Mouse (Mus musculus): ENCODE data around the gene Snrnp27. TPM values are rescaled to one million over a fixed set of nuclear protein-coding genes. Genes with fewer than 3 reads are reported as not detected.

Gene Snrnp27
- polyA plus RNA-seq, 1 experiment, result 65.3 TPM

DNA sequence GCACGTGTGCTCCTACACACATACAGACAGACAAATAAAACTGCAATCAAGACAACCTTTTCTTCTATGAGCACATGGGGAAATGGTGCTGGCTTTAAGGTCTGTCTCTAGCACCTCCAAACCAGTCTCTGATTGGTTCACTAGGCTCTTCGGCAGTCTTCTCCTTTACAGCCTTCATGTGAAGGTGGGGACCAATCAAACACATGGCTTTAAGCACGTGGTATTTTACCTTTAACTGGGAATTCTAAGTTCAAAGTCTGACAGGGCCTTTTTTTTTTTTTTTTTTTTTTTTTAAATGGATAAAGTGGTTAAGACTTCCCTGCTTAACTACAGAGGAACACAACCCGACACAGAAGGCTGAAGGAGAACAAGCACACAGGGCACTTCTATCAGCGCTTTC, 19.2 kb downstream of the Snrnp27 start:
- no peak for DNase-seq (ENCODE audit: low spot score)

- DNase-seq (ENCODE audit: low spot score), result no peak
Measured at GRCm38 (mm10) chr6:86660161-86660877, 24.0 kb downstream of the Snrnp27 start.

- DNase-seq (ENCODE audit: low spot score), result no peak
Measured at GRCm38 (mm10) chr6:86658501-86658900, 25.8 kb downstream of the Snrnp27 start.

DNA sequence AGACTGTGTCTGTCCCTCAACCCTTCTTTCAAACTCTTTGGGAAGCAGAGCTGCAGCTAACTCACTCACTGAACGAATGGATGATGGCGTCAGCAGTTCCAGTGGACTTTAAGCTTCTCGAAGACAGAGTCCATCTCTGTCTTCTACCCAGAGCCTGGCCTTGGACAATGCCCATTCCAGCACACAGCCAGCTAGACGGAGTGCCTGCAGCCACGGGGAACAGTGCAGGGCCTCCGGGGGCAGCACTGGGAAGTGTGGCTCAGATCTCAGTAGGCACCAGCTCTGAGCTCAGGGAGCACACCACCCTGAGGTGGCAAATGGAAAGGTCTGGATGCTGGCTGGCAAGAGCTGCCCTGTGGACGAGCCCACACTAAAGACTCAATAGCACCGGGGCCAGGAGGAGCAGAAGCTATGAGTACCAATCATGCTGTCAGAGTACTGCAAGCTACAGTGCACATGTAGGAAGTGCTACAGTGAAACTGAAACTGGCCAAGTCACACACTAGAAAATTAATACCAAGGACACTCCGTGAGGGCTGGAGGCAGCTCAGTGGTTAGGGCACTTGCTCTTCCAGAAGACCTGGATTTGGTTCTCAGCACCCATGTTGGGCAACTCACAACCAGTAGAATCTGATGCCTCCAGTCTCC, 29.9 kb downstream of the Snrnp27 start:
- no peak for DNase-seq (ENCODE audit: low spot score)

DNA sequence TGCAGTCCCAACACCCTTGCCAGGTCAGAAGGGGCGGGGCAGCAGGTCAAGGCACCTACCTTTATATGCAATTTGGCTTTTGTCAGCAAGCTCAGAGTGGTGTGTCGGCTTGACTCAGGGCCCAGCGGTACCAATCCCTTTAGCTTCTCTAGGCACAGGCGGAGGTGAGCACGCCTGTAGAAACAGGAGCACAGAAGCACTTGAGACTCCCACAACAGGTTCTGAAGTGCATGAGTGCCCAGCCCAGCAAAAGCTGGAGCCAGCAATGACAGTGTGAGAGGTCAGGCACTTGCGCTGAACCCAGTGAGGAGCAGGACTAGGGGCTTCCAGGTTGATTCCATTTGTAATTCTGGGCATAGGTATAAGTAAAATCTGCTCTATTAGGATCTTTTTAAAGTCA, 31.3 kb downstream of the Snrnp27 start:
- DNase-seq (ENCODE audit: low spot score), result no peak

DNA sequence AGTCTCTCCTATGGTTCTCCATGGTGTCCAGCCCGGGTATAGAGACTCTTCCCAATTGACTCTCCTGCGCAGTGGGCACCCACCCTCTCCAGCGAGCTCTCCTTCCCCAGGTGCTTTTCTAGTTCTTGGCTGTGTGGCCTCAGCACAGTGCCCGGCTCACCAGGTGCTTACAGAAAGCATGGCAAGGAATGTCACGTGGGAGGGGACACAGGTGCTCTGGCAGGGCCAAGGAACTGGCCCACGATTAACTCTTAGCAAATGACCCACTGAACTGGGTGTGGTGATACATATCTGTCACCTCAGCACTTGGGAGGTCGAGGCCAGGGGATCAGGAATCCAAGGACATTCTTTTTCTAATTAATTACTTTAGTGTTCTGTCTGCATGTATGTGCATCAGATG, 38.2 kb downstream of the Snrnp27 start:
- no peak for DNase-seq (ENCODE audit: low spot score)

DNA sequence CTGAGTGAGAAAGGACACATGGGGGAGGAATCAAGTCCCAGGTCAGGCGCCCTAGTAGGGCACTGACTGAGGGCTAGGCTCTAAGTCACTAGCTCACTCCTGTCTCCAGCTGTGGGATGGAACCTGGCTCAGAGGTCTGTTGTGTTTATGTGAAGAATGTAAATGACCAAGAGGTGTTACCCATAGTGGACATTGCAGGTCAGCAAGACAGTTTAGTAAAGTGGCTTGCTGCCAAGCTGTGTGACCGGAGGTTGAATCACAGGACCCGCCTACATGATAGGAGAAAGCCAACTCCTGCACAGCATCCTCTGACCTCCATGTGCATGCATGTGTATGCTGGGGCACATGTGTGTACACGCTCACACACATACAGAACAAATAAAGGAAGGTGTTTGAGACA, 38.8 kb downstream of the Snrnp27 start:
- DNase-seq (ENCODE audit: low spot score), result no peak

DNA sequence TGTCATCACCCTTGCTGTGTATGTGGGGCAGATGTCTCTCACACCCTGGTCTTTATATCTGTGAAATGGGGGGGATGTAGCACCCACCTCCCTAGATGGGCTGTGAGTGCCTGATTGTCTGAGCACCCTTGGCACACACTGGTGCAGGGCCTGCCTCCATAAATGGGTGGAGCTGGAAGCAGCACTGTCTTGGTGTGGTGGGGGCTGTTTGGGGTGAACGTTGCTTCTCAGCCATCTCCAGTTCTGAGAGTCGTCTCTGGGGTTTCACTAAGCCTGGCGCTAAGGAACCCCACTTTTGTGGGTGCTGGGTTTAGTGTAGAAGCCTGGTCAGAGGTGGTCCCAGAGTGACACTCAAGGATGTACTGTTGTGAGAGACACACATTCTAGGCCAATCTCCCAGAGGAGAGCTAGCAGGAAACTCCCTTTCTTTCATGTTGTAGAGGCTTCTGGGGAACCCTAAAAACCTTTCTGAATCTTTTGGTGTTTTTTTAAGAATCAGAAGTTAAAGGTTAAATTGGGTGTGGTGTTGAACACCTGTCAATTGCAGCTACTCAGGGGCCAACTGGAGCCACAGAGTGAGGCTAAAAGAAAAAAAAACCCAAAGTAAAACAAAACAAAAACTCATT, 39.4 kb downstream of the Snrnp27 start:
- no peak for DNase-seq (ENCODE audit: low spot score)

DNA sequence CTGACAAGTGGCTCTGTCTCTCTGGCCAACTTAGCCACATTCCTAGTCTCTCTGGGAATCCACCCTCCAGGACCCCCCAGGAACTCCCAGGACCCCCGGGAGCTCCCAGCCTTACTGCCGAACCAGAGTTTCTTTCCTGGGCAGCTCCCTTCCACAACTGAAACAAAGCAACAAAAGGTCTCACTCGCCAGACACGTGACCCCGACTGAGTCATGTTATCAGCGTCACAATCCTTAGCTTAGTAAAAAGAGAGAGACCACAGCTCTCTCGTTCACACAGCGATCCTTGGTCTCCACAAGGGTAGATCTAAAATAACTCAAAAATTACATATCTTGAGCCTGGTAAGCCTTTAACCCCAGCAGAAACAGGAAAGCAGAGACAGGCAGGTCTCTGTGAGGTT, 42.6 kb downstream of the Snrnp27 start:
- no peak for DNase-seq (ENCODE audit: low spot score)

DNA sequence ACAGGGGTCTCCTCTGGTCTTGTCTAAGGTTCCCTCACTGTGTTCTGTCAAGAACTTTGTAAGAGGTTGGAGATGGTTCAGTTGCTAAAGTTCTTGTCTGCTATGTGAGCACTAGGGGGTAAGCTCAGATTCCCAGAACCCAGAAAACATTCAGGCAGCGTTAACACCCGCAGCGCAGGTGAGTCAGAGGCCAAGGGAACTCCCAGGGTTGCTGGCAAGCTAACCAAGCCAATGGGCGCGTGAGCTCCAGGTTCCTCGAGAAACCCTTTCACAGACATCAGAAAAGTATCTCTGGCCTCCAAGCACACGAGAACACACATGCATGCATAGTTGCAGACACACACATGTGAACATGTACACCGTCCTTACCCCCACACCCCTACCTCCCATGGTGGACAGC, 43.5 kb downstream of the Snrnp27 start:
- no peak for DNase-seq (ENCODE audit: low spot score)

DNA sequence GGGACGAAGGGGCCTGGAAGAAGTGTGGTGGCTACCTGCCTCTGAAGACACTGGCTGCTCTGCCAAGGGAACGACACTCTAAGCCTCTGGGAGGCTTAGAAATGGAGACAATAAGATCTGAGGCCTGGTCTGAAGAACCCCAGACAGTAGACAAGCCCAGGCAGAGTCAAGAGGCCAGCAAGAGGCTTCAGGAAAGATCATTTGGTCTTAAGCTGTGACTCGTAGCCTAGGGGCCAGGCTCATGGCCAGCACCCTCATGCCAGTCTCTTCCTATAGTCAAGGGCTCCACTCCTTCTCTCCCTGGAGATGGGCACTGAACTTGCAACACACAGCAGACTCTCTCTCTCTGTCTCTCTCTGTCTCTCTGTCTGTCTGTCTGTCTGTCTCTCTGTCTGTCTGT, 44.2 kb downstream of the Snrnp27 start:
- DNase-seq (ENCODE audit: low spot score), result no peak

DNA sequence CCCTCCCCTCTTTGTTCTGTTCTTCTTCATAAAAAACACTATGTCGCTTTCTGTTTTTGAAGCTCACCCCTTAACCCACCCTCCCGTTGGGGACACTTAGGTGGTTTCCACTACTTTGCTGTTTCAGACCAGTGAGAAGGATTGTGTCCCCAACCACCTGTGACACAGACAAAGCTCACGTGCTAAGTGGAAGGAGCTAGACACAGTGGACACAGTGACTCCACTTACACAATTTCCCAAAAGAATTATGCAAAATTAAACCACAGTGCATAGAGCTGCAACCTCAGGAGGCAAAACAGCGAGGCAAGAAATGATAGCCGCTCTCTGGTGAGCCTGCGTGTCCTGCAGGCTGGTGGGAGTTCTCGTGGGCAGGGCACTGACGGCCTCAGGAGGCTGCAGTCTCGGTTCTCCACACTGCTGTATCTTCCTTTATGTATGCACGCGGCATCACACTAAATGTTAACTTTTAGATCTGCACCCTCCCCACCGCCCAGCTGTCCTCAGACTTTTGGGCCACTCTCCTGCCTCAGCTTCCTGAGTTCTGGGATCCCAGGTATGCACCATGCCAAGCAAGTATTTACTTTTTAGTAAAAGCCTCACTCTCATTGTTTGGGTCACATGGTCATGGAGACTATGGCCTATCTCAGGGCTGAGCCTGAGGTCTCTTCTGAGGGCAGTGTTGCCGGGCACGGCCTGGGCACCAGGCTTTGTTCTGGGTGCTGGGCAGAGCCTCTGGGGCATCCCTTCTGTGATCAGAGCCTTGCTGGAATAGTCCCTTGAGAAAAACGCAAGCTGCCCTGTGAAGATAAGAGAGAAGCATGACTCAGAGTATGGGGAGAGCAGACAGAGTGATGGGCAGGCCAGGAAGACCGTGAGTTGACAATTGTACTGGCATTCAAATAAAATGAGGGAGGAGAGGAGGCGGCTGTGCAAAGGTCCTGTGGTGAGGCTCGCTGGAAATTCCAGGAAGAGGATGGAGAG, 44.9 kb downstream of the Snrnp27 start:
- no peak for DNase-seq (ENCODE audit: low spot score)

DNA sequence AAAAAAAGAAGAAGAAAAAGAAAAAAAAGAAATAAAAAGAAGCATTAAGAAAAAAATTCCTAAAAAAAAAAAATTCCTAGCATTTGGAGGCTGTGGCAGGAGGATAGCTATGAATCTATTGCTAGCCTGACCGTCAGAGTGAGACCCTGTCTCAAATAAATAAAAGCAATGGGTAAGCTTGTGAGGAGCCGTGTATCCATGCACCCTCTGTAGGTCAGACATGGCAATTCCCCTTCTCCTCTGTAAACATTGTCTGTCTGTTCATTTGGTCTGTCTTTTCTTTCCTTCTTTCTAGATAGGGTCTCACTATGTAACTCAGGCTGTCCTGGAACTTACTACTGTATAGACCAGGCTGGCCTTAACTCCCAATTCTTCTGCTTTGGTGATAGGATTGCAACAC, 45.9 kb downstream of the Snrnp27 start:
- DNase-seq (ENCODE audit: low spot score), result no peak

GRCm38 (mm10) chr6:86637860-86638259, 46.5 kb downstream of the Snrnp27 start:
- no peak for DNase-seq (ENCODE audit: low spot score)

DNA sequence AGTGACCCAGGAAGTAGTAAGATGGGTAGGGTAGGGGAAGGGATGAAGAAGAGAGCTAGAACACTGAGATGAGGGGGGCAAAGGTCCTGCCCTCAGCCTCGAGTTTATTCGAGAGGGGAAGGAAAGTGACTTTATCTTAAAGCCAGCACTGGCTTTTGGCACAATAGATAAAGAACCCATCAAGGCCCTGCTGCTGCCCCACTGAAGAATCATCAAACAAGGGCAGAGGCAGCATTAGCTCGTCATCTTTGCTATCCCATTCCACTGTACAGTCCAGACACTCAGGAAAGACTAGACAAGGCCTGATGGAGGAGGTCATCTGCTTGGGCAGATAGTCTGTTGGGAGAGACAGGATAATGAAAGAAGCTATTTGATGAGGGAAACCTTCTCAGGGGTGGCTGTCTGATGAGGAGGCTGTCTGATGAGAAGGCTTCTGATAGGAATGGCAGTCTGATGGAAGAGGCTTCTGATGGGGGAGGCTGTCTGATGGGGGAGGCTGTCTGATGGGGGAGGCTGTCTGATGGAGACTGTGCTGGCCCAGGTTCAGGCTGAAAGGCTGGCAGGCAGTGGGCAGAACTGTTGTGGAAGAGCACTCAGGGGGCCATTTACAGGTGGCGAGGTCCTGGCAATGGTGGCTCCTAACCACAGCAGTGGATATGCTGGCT, 47.0 kb downstream of the Snrnp27 start:
- no peak for DNase-seq (ENCODE audit: low spot score)

DNA sequence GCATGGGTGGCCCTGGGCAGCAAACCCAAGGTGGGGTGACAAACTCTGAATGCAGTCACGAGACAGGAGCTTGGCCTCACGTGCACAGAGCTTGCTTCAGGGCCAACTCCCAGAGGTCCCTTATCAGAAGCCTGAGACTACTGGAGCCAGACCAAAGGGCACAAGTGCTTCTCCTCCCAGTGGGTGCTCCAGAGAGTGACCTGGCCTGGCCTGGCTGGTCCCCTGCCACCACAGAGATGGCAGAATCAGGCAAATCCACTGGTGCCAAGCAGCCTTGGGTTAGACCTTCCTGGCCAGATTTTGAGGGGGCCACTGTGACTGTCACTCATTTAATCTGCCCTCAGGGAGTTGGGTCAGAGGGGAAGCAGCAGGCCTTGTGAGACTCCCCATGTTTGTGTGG, 47.8 kb downstream of the Snrnp27 start:
- no peak for DNase-seq (ENCODE audit: low spot score)

- DNase-seq (ENCODE audit: low spot score), result no peak
Measured at GRCm38 (mm10) chr6:86630141-86630540, 54.2 kb downstream of the Snrnp27 start.

DNA sequence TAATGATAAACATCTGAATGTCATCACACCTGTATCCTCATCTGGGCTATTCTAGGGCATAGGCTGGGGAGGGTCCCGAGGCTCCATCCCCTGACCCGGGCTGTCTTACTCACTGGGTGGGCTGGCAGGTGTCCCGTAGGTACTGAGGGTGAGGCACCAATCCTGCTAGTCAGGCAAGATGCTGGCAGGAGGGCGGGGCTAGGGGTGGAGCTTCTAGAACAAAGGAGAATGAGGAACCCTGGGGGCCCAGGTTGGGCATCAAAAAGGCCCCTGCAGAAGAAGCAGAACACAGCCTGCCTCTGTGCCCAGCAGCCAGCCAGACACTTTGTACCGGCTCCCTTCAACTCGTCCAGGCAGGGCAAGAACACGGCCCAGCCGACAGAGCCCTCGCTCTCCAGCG, 56.4 kb downstream of the Snrnp27 start, which contains the start of gene Asprv1:
Gene Asprv1 (plus strand): TSS at position 219 of the 400 bp plus-strand sequence.
- no peak for DNase-seq (ENCODE audit: low spot score)

All from urinary bladder, adult 2 months (tissue).